Mouse (Mus musculus): ENCODE measurements around the gene Ppip5k2. TPM values are rescaled to one million over a fixed set of nuclear protein-coding genes. Genes with fewer than 3 reads are reported as not detected.
A peak's percentile ranks its signal among the peaks of the same experiment; 100 is the strongest.
"Not testable (repeated sequence)": the region's sequence is repeated elsewhere in the genome, so short reads cannot be mapped to it uniquely, and the experiment has no call there.

Ppip5k2 gene
- total and polyA plus RNA-seq, 2 experiments from 2014 or later = 37.0 to 56.0 TPM

DNA sequence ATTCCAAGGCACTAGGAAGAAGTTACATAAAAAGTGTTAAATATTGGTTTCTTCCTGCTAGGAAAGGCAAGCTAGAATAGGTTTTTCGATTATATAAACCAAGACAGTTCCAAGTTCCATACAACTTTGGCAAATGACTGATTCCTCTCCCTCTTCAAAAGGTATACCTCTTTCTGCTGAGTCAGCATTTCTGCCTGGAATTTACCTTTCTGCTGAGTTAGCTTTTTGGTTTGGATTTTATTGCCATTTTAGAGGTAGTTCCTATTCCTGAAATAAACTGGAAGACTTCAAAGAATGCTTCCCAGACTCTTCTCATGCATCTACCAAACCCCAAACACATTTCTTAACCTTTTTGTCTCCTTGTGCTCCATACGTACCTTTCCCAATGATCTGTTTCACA is 2.1 kb downstream of the Ppip5k2 start:
- ATAC-seq (ENCODE audit: low FRiP score) (no peak), DNase-seq (ENCODE audit: low spot score) (peak; percentile 5)
- H3K4me3 ChIP-seq (ENCODE audit: low read depth, low read length) = peak overlapping the region; percentile 98
- H3K36me3 ChIP-seq (ENCODE audit: insufficient read depth, low read length) = no peaks in the 10 kb centered on the region
- no peaks in the 10 kb centered on the region for H3K9me3 ChIP-seq (ENCODE audit: low read length)
- WGBS = 76% methylated on average over 2 of the region's 2 CpGs
- peak overlapping the region; percentile 56 for H3K4me2 ChIP-seq (ENCODE audit: low read depth, low read length, poor library complexity, severe bottlenecking)
- no peak overlapping the region; the same call in 1 of the 2 replicates for H3K9ac ChIP-seq (replicated peaks; ENCODE audit: low read length, poor library complexity, severe bottlenecking)
- no peak for TF ChIP-seq CTCF (IDR thresholded peaks at IDR 0.05)
- no peak overlapping the region for H3K27ac ChIP-seq (ENCODE audit: low read depth, low read length)
- peaks cover 16% of the 10 kb centered on the region; the same call in 1 of the 2 replicates for H3K4me1 ChIP-seq (ENCODE audit: insufficient read depth, low read length)
- no peaks in the 10 kb centered on the region for H3K27me3 ChIP-seq (ENCODE audit: insufficient read depth, low read length)

GRCm38 (mm10) chr1:97765712-97766111 is 4.5 kb downstream of the Ppip5k2 start:
- H3K36me3 ChIP-seq (ENCODE audit: insufficient read depth, low read length); H3K4me2 ChIP-seq (ENCODE audit: low read depth, low read length, poor library complexity, severe bottlenecking); ATAC-seq (ENCODE audit: low FRiP score); DNase-seq (ENCODE audit: low spot score); H3K9ac ChIP-seq (replicated peaks; ENCODE audit: low read length, poor library complexity, severe bottlenecking); H3K9me3 ChIP-seq (ENCODE audit: low read length); H3K4me3 ChIP-seq (ENCODE audit: low read depth, low read length); H3K27me3 ChIP-seq (ENCODE audit: insufficient read depth, low read length); H3K27ac ChIP-seq (ENCODE audit: low read depth, low read length): not testable (repeated sequence)
- WGBS = 90% methylated on average over 4 of the region's 4 CpGs
- H3K4me1 ChIP-seq (ENCODE audit: insufficient read depth, low read length) = peaks cover 16% of the 10 kb centered on the region; the same call in 1 of the 2 replicates

DNA sequence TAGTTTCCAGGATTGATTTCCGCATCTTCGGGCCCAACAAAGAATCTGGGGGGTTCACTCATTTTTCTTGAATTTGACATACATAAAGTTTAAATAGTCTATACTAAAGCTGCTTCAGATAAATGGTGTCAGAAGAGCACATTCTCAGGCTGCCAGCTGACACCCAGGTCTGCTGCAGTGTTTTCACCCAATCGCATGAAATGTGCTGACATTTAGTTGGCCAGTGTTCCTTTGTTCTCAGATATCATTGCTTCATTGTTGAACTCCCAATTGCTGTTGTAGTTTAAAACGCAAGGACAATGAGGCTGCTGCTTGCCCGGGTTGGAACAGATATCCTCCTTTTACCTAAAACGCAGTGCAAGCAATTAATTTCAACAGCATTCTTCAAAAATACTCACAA is 8.7 kb downstream of the Ppip5k2 start:
- Histone ChIP-seq H3K36me3 (ENCODE audit: insufficient read depth, low read length) (peaks cover 2% of the 10 kb centered on the region; the same call in 1 of the 2 replicates), H3K4me1 (ENCODE audit: insufficient read depth, low read length) (no peaks in the 10 kb centered on the region), H3K9me3 (ENCODE audit: low read length) (no peaks in the 10 kb centered on the region), H3K27me3 (ENCODE audit: insufficient read depth, low read length) (no peaks in the 10 kb centered on the region), H3K27ac (ENCODE audit: low read depth, low read length) (no peak overlapping the region), H3K4me2 (ENCODE audit: low read depth, low read length, poor library complexity, severe bottlenecking) (no peak overlapping the region), H3K9ac (replicated peaks; ENCODE audit: low read length, poor library complexity, severe bottlenecking) (no peak overlapping the region), H3K4me3 (ENCODE audit: low read depth, low read length) (no peak overlapping the region)
- no peak for ATAC-seq (ENCODE audit: low FRiP score)
- no peak for TF ChIP-seq CTCF (IDR thresholded peaks at IDR 0.05)
- 82% methylated on average over 6 of the region's 6 CpGs for WGBS
- DNase-seq (ENCODE audit: low spot score) = no peak

- WGBS = 88% methylated on average over 7 of the region's 7 CpGs
Measured at GRCm38 (mm10) chr1:97760598-97760997, 9.6 kb downstream of the Ppip5k2 start.

GRCm38 (mm10) chr1:97759841-97760240 is 10.4 kb downstream of the Ppip5k2 start:
- Histone ChIP-seq H3K36me3 (ENCODE audit: insufficient read depth, low read length) (peaks cover 9% of the 10 kb centered on the region; the same call in 1 of the 2 replicates), H3K9ac (replicated peaks; ENCODE audit: low read length, poor library complexity, severe bottlenecking) (no peak overlapping the region), H3K4me2 (ENCODE audit: low read depth, low read length, poor library complexity, severe bottlenecking) (no peak overlapping the region), H3K27me3 (ENCODE audit: insufficient read depth, low read length) (no peaks in the 10 kb centered on the region), H3K9me3 (ENCODE audit: low read length) (no peaks in the 10 kb centered on the region), H3K4me1 (ENCODE audit: insufficient read depth, low read length) (no peaks in the 10 kb centered on the region), H3K4me3 (ENCODE audit: low read depth, low read length) (no peak overlapping the region), H3K27ac (ENCODE audit: low read depth, low read length) (no peak overlapping the region)
- ATAC-seq (ENCODE audit: low FRiP score) (no peak), DNase-seq (ENCODE audit: low spot score) (no peak)
- TF ChIP-seq CTCF (IDR thresholded peaks at IDR 0.05) = no peak

More at GRCm38 (mm10) chr1:97760598-97760997, 9.6 kb downstream of the Ppip5k2 start:
- Histone ChIP-seq H3K27me3 (ENCODE audit: insufficient read depth, low read length) (no peaks in the 10 kb centered on the region), H3K27ac (ENCODE audit: low read depth, low read length) (no peak overlapping the region), H3K4me2 (ENCODE audit: low read depth, low read length, poor library complexity, severe bottlenecking) (no peak overlapping the region), H3K4me1 (ENCODE audit: insufficient read depth, low read length) (no peaks in the 10 kb centered on the region), H3K36me3 (ENCODE audit: insufficient read depth, low read length) (peaks cover 4% of the 10 kb centered on the region; the same call in 1 of the 2 replicates), H3K9ac (replicated peaks; ENCODE audit: low read length, poor library complexity, severe bottlenecking) (no peak overlapping the region), H3K4me3 (ENCODE audit: low read depth, low read length) (no peak overlapping the region), H3K9me3 (ENCODE audit: low read length) (no peaks in the 10 kb centered on the region)
- DNase-seq (ENCODE audit: low spot score) (no peak), ATAC-seq (ENCODE audit: low FRiP score) (no peak)
- no peak for TF ChIP-seq CTCF (IDR thresholded peaks at IDR 0.05)

GRCm38 (mm10) chr1:97754392-97754791 is 15.8 kb downstream of the Ppip5k2 start:
- ATAC-seq (ENCODE audit: low FRiP score) = no peak
- no peak for DNase-seq (ENCODE audit: low spot score)
- peaks cover 29% of the 10 kb centered on the region for H3K36me3 ChIP-seq (ENCODE audit: insufficient read depth, low read length)

More at GRCm38 (mm10) chr1:97754392-97754791, 15.8 kb downstream of the Ppip5k2 start:
- H3K4me1 ChIP-seq (ENCODE audit: insufficient read depth, low read length) = no peaks in the 10 kb centered on the region
- no peak for TF ChIP-seq CTCF (IDR thresholded peaks at IDR 0.05)
- no peaks in the 10 kb centered on the region for H3K9me3 ChIP-seq (ENCODE audit: low read length)
- no peak overlapping the region for H3K4me3 ChIP-seq (ENCODE audit: low read depth, low read length)
- H3K4me2 ChIP-seq (ENCODE audit: low read depth, low read length, poor library complexity, severe bottlenecking) = no peak overlapping the region
- no peaks in the 10 kb centered on the region for H3K27me3 ChIP-seq (ENCODE audit: insufficient read depth, low read length)
- no peak overlapping the region for H3K27ac ChIP-seq (ENCODE audit: low read depth, low read length)
- H3K9ac ChIP-seq (replicated peaks; ENCODE audit: low read length, poor library complexity, severe bottlenecking) = no peak overlapping the region
- WGBS = 69% methylated on average over 4 of the region's 4 CpGs
